Mouse (Mus musculus) embryonic stem cell, embryonic (primary cell): ENCODE measurements at regions not wholly inside any gene's neighbourhood (a gene's known extent, or its start where the extent isn't known, plus 50 kb on each side); places are given as distances from the start of the nearest gene placed in this dataset.

ENCODE experiments used
- CTCF ChIA-PET, 4 experiments: fragments of 300-600 bp in 2 of 4; fragments of 350-600 bp in 2 of 4; sonication (Branson Sonifier 250); formaldehyde crosslinking; loops; one replicate each; lab custom pipeline; 2022; ENCODE audit warnings: inconsistent platforms in 2 of 4; lab: Charles Lee
- POLR2A ChIA-PET, 4 experiments: fragments of 300-600 bp in 2 of 4; fragments of 350-600 bp in 2 of 4; sonication (Branson Sonifier 250); formaldehyde crosslinking; loops; one replicate each; lab custom pipeline; 2022; ENCODE audit warnings: antibody characterized with exemption in 4 of 4, inconsistent platforms in 1 of 4; lab: Charles Lee

DNA sequence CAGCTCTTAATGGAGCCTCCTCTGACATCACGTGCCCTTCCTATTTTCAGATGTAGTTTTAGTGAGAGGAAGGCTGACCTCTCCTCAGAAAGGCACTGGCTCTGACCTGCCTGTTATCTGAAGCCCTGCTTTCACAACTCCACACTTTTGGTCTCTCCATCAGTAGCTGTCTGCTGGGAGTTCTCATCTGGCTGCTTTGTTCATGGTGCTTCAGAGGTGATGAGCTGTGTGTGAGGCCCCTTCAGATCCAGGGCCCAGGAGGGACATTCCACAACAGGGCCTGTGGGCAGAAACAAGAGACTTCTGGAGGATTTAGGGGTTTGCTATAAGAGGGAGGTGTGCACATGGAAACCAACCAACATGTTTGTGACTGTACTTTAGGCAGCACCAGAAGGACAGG lies 50.8 kb upstream of the Fhl2 start:
- POLR2A ChIA-PET = interaction anchor here in 1 of 4 experiments (0.6 kb wide), 1 partner anchor 396 kb away, joined by 3 read pairs; no protein-coding TSS in a partner anchor
- CTCF ChIA-PET = no interaction called here

DNA sequence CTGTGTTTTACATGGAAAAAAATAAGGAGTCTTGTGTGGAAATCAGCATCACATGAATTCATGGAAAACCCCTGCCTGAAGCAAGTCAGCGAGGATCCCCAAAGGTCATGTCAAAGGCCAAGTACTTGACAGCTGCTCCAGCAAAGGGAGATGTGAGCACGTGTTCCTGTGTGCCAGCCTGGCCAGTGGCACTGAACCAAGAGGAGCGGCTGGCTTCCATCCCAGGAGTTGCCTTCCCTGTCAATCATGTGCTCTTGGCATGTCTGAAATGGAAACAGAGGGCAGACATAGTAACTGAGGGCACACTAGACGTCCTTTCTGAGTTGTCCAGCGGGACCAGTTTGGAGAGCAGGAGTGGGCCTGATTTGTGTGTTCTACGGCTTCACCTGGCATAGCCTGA lies 53.5 kb upstream of the Fhl2 start:
- POLR2A ChIA-PET = no interaction called here
- CTCF ChIA-PET = no interaction called here

DNA sequence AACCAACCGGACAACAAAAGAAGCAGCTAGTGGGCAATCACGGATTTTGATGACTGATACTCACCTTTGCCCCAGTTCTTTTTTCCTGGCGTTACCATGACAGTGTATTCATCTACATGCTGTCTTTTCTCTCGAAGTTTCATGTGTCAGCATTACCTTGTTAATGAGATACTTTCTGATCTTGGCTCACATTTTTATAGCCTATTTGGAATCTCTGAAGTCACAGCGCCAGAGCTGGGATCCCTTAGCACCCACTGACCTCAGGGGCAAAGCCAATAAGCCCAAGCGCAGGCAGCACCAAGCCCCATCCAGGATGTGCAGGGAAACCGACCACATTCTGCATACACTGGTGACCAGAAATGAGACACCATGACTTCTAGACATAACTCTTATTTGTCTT lies 54.6 kb upstream of the Fhl2 start:
- CTCF ChIA-PET = no interaction called here
- POLR2A ChIA-PET = no interaction called here

DNA sequence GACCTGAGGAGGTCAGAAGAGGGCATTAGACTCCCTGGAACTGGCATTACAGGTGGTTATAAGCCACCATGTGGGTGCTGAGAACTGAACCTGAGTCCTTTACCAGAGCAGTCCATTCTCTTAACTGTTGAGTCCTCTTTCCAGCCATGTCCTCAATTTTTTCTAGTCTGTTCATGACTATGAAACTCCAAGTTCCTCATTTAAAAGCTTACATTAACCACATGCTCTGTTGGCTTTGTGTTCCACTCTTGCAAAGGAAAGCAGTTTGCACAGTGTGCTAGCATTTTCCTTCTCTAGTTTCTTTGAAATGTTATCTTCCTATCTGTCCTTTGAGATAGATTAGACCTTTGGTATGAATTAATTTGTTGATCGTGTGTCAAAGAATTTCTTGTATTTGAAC lies 57.3 kb upstream of the Fhl2 start:
- CTCF ChIA-PET = interaction anchor here in 1 of 4 experiments (0.6 kb wide), 1 partner anchor 1444 kb away, joined by 16 read pairs; no protein-coding TSS in a partner anchor
- POLR2A ChIA-PET = no interaction called here

DNA sequence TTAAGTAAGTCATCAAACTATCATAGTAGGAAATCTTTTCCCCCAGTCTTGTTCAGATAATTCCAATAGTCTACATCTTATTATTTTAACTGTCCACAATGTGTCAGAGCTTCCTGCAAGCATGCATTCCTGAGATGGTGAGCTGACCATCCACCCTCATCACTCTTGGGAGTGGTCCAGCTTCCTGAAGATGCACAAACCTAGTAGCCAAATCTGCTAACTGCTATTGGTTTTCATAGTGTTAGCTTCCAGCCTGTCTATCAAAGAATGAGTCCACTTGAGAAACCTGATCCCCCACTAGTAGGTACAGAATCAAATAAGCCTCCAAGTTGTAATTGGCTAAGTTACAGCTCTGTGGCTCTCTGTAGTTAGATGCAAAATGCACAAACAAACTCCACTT lies 59.3 kb upstream of the Fhl2 start:
- CTCF ChIA-PET = interaction anchor here in 1 of 4 experiments (0.5 kb wide), 1 partner anchor 447 kb away, joined by 3 read pairs; no protein-coding TSS in a partner anchor

DNA sequence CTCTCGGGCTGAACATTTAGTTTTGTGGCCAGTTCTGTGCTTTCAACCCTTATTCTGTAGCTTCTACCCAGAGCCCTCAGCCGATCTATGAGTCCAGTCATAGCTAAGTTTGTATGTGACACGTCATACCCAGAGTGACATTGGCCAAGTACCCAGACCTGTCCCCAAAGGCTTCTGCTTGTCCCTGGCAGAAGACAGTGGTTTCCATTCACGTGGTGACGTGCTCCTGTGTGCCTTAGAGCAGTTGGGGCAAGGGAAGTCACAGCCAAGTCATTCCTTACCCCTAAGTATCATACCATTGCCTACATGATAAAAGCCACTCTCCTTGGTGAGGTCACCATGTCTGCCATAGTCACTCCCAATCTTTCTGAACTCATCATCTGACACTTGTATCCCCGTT lies 61.1 kb upstream of the Fhl2 start:
- POLR2A ChIA-PET = no interaction called here
- CTCF ChIA-PET = interaction anchor here in 2 of 4 experiments (1.5 kb wide), 2 partner anchors 119 to 122 kb away, joined by 3 to 6 read pairs; no protein-coding TSS in a partner anchor

More for the DNA sequence above, 59.3 kb upstream of the Fhl2 start:
- POLR2A ChIA-PET = interaction anchor here in 1 of 4 experiments (0.6 kb wide), 1 partner anchor 1901 kb away, joined by 4 read pairs; no protein-coding TSS in a partner anchor

DNA sequence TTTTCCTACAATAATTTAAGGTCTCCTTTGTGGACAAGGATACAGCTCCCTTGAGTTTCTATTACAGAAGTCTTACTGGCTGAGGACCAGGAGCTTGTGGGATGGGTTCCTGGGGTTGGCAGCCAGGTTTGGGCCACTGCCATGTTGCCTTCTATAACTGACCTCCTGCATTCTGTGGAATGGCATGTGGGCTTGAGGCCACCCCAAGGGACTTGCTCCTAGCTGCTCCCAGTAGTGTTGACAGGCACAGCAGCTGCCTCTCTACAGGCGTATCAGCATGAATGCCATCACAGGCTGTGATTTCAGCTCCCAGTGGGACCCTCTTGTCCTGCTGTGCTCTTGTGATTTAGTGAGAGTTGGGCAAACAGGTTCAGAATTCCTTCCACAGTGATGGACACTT lies 63.1 kb upstream of the Fhl2 start:
- ChIA-PET POLR2A (interaction anchor here in 1 of 4 experiments (0.6 to 0.7 kb wide), 2 partner anchors 56 to 402 kb away, joined by 3 to 6 read pairs; no protein-coding TSS in a partner anchor), CTCF (interaction anchor here in 3 of 4 experiments (0.7 to 7.1 kb wide), 3 partner anchors 120 to 387 kb away, joined by 4 to 58 read pairs (median 4); no protein-coding TSS in a partner anchor)

DNA sequence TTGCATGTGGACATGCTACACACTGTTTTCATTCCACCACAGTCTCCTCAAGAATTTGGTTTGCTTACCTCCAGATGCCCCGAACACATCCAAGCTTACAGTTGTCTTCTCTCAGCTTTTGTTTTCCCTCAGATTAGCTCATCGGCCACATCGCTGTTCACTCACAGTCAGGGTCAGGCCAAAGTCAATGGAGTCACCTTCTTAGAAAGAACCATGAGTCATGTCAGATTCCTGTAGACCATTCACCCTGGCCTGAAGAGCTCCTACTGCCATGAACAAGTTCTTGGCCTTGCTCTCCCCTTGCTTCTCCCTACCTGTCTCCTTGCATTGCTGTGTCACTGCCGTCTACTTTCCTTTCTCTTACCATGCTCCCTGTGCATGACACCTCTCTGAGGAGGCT lies 63.7 kb upstream of the Fhl2 start:
- CTCF ChIA-PET = interaction anchor here in 1 of 4 experiments (7.1 kb wide), 1 partner anchor 121 kb away, joined by 58 read pairs; no protein-coding TSS in a partner anchor
- POLR2A ChIA-PET = no interaction called here

DNA sequence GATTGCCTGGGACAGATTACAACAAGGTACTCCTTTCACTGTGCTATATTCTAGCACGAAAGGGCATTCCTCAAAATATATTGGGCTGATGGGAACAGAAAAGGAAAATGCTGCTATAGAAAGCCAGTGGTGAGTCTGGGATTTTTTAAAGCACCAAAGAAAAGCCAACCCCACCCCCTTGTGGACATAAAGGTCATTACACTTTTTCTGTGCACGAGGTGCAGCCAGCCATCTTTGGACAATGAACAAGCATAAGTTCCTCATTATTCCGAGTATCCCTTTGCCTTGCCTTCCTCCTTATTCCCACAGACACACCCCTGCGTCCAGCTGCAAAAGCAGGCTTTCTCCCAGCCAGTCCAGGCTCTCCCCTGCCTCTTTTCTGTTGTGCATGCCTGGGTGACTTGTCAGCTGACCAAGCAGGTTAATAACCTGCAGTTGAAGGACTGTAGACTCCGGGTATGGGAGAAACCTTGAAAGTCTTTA lies 67.7 kb upstream of the Fhl2 start:
- CTCF ChIA-PET = interaction anchor here (0.6 to 7.1 kb wide), 9 partner anchors 120 to 472 kb away, joined by 3 to 58 read pairs (median 3); no protein-coding TSS in a partner anchor
- POLR2A ChIA-PET = interaction anchor here in 1 of 4 experiments (1.1 kb wide), 1 partner anchor 125 kb away, joined by 4 read pairs; no protein-coding TSS in a partner anchor

DNA sequence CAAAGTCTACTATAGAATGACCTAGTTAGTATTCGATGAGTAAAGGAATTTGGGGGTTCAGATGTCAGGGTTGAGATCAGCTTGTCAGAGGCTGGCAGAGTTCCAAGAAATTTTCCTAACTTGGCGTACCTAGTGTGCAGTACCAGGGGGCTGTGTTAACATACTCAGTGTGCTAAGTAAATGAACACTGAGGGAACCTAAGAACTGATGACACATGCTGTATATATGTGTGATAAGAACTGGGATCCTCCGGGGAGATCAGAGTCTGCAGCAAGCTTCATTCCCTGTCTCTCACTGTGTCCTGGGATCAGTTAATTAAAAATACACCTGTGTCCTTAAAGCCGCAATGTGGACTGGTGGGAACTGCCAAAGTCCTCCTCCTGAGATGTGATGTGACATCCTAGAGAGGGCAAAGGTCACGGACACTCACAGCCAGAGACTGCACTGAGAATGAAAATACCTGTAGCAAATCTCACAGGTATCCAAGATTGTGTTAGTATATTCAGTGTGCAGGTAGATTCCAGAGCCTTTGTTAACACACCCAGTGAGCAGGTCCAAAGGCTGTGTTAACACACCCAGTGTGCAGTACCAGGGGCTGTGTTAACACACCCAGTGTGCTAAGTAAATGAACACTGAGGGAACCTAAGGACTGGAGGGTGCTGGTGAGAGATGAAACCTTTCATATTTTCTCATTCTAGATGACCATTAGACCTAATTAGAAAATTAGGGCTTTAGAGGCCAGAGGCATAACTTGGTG lies 69.1 kb upstream of the Fhl2 start:
- POLR2A ChIA-PET = interaction anchor here in 1 of 4 experiments (0.6 kb wide), 1 partner anchor 482 kb away, joined by 3 read pairs; no protein-coding TSS in a partner anchor
- CTCF ChIA-PET = interaction anchor here in 3 of 4 experiments (0.6 to 7.1 kb wide), 4 partner anchors 126 to 501 kb away, joined by 3 to 58 read pairs (median 12); no protein-coding TSS in a partner anchor

DNA sequence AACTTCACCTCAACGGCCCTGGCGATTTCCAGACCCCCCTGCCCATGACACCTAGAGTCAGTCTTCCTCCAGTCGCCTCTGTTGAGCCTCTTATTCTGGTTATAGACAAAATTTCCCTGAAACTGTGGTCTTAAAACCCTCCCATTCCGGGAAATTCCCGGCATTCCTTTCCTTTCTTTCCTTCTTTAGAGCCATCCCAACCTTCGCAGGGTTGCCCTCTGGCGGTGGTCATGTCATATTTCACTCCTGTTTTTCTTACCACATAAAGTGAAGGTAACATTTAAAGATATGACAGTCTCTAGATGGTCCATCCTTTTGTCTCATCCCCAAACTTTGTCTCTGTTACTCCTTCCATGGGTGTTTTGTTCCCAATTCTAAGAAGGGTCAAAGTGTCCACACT lies 72.9 kb upstream of the Fhl2 start:
- ChIA-PET CTCF (interaction anchor here in 1 of 4 experiments (1.0 to 2.0 kb wide), 2 partner anchors 130 to 131 kb away, joined by 4 to 8 read pairs; no protein-coding TSS in a partner anchor), POLR2A (no interaction called here)

DNA sequence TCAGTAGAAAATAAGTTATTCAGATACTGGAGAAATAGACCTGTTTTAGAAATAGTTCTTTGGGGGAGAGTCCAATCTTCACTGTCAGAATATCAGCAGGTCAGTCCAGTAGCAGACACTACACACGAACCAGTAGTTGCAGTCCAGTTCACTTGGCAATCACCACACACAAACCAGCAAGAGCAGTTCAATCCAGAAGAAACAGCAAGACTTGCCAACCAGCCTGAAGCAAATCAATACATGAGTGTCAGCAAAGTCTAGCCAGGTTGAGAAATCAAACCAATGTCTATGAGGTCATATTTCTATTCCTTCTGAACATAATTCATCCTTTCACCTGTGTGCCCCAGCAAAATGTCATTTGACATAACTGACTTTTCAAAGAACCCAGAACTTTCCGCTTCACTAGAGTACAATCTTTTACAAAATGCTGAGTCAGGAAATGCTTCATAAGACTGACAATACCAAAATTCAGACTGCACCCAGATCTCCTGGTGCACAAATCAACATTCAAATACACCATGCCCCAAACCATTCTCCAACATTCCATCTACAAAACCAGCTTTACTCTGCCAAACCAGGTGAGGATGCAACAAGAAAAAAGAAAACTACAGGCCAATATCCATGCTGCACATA lies 76.6 kb upstream of the Fhl2 start:
- POLR2A ChIA-PET = interaction anchor here in 1 of 4 experiments (0.6 to 1.0 kb wide), 2 partner anchors 131 to 777 kb away, joined by 3 read pairs; no protein-coding TSS in a partner anchor

DNA sequence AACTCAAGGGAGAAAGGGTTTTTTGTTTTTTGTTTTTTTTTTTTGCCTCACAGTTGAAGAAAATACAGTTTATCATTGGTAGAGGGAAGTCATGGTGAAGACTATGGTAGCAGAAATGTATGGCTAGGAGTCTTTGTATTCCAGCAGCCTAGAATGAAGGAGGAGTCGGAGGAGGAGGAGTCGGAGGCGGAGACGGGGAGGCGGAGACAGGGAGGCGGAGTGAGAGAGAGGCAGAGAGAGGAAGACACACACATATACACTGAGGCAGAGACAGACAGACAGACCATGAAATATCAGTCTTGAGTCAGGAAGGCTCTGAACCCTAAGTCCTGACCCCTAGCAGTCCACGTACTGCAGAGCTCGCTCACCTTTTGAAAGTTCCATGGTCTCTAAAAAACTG lies 95.0 kb upstream of the Fhl2 start:
- ChIA-PET POLR2A (no interaction called here), CTCF (no interaction called here)

More for the DNA sequence above, 76.6 kb upstream of the Fhl2 start:
- CTCF ChIA-PET = no interaction called here

DNA sequence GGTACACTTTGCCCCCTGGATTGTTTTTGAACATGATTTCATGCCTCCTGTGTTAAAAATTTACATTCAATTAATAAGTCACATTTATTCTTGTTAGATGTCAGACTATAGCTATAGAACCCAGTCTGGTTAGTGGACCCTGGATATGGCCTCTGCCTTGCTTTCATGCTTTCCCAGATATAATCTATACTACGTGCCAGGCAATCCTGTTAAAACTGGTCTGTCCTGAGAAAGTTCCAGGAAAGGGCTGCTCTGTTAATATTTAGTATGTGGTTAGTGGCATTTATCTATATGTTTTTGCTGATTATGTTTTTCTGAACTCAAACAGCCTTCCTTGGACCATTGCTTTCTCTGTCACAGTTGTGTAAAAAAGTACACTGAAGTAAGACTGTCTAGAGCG lies 95.8 kb upstream of the Fhl2 start:
- POLR2A ChIA-PET = no interaction called here
- CTCF ChIA-PET = no interaction called here

DNA sequence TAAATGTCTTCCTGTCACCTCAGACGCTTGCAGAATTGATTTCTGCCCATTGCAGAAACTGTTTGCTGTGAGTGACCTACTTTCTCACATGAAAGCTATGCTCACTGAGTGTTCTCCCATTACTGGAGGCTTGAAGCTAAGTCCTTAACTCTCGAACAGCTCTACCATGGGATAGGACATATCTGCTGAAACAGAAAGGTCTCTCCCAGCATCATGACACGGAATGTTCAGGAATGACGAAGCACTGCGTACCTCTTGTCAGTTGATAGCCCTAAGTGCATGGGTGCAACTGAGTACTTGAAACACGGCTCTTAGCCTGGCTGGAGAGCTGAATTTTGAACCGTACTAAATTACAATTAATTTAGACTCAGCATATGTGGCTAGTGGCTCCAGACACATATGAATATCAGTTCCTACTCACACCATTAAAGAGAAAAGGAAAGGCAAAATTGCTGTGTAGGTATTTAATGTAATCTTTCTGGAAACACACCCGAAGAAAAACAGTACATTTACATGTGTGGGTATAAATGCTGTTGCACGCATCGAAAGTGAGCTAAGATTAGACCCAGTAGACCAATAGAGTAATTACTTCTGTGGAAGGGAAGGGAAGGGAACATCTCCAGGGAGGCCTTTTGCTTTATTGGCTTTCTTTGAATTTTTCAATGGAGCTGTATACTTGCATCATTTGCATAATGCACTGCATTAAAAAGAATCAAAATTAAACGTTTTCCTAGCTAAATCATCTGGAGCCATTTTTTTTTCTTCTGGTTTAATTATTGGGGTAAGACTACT lies 97.6 kb upstream of the Fhl2 start:
- ChIA-PET CTCF (interaction anchor here in 2 of 4 experiments (0.6 to 0.9 kb wide), 2 partner anchors 155 to 1137 kb away, joined by 3 read pairs; no protein-coding TSS in a partner anchor), POLR2A (interaction anchor here in 1 of 4 experiments (0.6 kb wide), 2 partner anchors 175 to 454 kb away, joined by 3 read pairs; no protein-coding TSS in a partner anchor)

DNA sequence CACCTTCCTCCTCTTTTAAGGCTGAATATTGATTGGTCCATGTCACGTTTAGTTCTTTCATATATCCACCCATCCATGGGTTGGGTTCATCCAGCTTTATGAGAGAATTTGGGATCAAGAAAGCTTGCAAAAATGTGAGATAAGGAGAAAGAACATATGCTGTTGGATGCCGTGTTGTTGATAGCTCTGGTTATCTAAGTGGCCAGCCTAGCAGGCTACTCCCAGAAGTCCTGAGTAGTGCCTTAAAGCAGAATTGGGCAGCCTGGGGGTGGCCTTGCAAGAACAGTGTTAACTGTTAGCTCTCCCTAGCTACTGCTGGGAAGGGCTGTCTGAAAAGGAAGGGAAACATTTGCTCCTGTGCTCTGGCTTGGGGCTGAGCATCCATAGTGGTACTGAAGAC lies 100.8 kb upstream of the Fhl2 start:
- ChIA-PET POLR2A (no interaction called here), CTCF (no interaction called here)

DNA sequence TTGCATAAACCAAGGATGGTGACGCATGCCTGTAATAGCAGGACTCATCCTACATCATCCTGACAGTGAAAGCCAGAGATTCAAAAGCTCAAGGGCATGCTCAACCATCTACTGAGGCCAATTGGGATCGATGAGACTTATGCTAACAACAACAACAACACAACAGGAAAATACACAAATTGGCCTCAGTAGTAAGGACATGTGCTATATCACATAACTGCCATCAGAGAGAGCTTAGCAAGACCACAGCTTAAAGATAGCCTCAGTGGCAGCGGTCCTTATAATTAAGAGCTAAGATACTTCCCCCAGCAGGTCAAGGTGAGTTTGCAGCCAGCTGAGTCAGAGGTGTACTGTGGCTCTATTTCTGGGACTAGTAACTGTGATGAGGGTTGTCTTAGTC lies 102.0 kb upstream of the Fhl2 start:
- ChIA-PET CTCF (interaction anchor here in 1 of 4 experiments (1.0 kb wide), 1 partner anchor 10 kb away, joined by 3 read pairs; no protein-coding TSS in a partner anchor), POLR2A (no interaction called here)
